Mouse (Mus musculus): ENCODE measurements at regions not wholly inside any gene's neighbourhood (a gene's known extent, or its start where the extent isn't known, plus 50 kb on each side); places are given as distances from the start of the nearest gene placed in this dataset.
A peak's percentile ranks its signal among the peaks of the same experiment; 100 is the strongest.

DNA sequence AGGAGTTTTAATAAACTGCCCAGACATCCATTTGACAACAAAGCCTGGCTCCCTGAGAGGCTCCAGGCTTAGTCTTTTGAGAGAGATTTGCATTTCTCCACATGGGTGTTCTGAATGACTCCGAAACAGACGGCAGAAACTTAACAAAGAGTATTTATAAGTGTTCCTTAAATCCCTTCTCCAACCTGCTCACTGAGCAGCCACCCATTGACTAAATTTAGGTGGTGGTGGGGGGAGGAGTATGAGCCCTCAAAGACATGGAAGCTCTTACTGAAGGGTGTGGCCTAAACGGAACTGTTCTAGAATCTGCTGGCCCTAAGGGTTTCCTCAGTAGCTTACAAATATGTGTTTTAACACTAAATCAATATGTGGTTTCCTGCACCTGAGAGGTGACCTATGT is 158.5 kb downstream of the Dyrk2 start:
- no peak for DNase-seq

DNA sequence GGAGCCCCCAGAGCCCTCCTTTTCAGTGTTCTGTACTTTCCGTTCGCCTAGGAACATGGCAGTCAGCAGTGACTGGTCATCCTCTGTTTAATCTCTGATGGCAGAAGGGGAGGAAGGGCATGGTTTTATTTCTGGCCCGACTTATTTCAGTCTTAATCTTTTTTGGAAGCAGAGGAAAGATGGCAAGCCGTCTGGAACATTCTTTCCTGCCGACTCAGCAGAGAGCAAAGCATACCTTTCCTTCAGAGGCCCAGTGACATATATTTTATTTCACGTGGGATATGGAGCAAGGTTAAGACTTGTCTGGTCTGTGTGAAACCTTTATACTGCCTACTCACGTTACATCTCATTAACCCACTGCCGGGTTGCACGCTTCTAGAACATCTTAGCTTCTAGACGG is 158.1 kb downstream of the Dyrk2 start:
- no peak for DNase-seq

DNA sequence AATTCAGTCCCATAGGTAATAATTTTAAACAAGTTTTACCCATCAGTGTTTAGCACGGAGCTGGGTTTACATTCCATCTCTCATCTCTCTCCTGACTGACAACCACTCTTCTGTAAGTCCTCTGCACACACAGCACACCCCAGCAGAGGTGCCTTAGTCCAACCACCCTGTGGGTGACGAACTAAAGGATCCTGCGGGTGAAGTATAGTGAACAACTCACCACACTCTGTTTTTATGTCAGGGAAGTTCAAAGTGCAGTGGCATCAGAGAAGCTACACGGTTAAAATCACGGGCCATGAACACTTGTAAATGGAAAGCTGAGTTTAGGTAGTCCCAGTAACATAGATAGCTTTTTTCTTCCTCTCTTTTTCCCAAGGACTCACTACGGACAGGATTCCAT is 157.1 kb downstream of the Dyrk2 start:
- no peak for DNase-seq

DNA sequence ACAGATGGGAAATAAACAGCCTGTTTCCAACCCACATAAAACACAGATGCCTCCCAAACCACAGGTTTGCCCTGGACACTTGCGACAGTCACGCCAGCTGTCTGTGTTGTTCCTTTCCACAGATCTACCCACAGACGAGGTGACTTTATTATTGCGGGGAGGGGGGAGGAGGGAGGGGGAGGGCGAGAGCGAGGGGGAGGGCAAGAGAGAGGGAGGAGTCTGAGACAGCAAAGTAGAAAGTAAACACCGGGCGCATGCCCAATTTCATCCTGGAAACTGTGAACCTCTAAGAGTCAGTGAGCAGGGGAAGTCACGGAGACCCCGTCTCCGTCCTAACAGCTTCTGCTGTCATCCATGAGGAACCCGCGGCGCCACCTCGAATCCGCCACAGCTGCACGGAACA is 155.8 kb downstream of the Dyrk2 start:
- no peak for DNase-seq

GRCm38 (mm10) chr10:118714595-118714994 is 155.4 kb downstream of the Dyrk2 start:
- no peak for DNase-seq

- DNase-seq = no peak
Observed at GRCm38 (mm10) chr10:118720630-118721029, 149.4 kb downstream of the Dyrk2 start.

GRCm38 (mm10) chr10:118722132-118722551 is 147.9 kb downstream of the Dyrk2 start:
- peak; percentile 39 for DNase-seq

DNA sequence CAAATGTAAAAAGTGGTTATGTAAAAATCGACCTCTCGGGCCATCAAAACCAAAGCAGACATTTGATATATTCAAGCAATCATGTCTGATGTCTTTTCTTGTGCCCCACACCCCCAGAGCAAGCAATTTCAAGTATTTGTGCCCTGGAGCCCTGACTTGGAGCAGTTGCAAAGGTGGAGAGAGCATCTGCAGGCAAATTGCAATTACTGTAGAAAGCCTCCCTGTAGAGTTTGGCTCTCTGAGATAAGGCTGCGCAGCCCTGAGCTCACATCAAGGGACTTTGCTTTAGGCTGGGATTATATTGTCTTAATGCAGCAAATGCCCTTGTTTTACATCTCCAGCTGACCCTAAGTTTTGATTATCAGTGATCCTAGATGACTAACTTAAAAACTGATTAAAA is 147.3 kb downstream of the Dyrk2 start:
- DNase-seq = no peak

- DNase-seq = no peak
Observed at GRCm38 (mm10) chr10:118736093-118736492, 133.9 kb downstream of the Dyrk2 start.

DNA sequence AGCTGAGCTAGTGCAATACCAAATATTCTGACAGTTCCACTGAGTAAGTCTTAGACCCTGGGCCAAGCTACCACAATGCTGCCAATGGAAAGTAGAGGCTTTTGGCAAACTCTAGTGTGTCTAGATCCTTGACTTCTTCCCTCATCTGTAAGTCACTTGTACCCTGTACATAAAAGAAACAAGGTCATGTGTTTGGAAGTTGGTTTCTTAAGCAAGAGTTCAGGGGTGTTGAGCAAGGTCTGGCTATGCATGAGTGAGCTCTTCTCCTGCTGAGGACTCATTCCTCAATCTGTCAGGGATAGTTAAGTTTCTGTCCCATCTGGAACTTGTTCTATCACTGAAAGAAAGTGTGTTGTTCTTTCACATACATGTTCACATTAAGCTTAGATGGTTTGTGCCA is 132.9 kb downstream of the Dyrk2 start:
- DNase-seq = no peak

- DNase-seq = no peak
Observed at GRCm38 (mm10) chr10:118739849-118740481, 130.0 kb downstream of the Dyrk2 start.

DNA sequence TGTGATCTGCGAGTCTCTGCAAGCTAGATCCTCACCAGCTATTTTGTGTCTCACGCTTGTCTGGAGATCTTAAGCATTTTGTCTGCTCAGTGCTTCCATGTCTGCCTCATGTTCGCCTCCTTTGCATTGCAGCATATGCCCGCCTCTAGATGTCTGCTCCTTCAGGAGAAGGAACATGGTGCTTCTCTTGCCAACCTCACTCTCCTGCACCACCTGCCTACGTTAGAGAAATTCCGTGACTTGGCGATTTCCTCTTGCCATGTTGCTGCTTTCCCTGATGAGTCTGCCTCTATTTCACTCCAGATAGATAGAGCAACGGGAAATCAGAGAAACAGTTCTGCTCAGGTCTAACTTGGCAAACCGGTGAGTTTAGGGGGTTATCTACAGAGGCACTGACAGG is 126.2 kb downstream of the Dyrk2 start:
- no peak for DNase-seq

GRCm38 (mm10) chr10:118746719-118747395 is 123.2 kb downstream of the Dyrk2 start:
- peak; percentile 16 for DNase-seq

DNA sequence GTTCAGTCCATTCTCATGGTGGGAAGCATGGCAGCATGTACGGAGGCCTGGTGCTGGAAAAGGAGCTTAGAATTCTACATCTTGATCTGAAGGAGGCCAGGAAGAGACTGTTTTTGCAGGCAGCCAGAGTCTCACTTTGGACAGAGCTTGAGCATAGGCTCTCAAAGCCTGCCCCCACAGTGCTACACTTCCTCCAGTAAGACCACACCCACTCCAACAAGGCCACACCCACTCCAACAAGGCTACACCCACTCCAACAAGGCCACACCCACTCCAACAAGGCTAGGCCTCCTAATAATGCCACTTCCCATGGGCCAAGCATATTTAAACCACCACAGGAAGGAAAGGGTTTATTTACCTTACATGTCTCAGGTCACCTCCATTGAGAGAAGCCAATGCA is 121.0 kb downstream of the Dyrk2 start:
- no peak for DNase-seq

DNA sequence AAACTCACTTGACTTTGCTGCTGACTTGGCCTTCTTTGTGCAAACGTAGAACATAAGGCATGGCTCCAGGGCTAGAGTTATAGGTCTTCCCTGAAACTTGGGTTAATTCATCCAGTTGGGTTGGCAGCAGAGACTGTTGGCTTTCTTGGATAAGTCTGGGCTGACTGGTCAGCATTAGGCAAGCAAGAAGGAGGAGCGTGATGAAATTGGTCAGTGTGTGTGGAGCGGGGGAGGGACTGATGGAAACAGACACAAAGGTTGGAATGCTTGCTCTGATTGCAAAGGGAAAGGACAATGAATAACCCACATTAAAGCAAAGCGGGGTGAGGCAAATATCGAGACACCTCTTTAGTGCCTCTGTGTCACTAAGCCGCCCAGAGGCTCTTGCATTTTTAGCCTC is 120.3 kb downstream of the Dyrk2 start:
- DNase-seq = peak; percentile 18

GRCm38 (mm10) chr10:118751110-118751509 is 118.9 kb downstream of the Dyrk2 start:
- no peak for DNase-seq

- no peak for DNase-seq
Observed at GRCm38 (mm10) chr10:118753061-118753775, 116.8 kb downstream of the Dyrk2 start.

GRCm38 (mm10) chr10:118754791-118755190 is 115.2 kb downstream of the Dyrk2 start:
- no peak for DNase-seq

- DNase-seq = peak; percentile 67
Observed at GRCm38 (mm10) chr10:118758825-118759471, 111.1 kb downstream of the Dyrk2 start.

- no peak for DNase-seq
Observed at GRCm38 (mm10) chr10:118760441-118760840, 109.6 kb downstream of the Dyrk2 start.

DNA sequence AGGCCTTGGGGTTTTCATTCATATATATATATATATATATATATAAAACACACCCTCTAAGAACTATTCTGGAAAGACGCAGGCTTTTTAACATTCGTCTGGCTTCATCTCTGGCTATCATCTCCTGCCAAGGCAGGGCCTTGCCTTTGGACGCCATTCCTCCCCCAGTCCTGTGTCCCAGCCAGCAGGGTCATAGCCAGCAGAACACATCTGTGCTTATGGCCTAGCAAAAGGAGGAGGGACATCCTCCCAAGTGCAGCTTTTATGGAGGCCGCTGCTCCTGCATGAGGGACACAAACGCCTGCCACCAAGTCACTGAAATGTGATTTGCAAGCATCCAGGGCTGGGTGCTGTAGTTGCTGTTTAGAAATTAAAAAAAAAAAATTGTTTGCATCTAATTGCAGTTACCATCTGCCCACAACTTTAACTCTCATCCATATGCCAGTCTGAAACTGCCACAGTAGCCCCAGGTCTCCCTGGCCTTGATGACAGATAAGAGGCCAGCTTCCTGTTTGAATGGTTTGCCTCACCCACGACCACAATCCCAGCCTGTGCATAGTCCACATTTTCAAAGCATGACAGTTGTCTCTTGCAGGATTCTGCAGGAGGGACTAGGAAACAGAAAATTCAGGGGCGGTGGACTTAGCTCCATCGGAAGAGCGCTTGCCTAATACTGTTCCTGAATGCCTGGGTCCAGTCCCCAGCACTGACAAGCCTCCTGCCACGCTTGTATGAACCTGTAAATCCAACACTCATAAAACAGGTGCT is 108.7 kb downstream of the Dyrk2 start:
- DNase-seq = peak; percentile 56

DNA sequence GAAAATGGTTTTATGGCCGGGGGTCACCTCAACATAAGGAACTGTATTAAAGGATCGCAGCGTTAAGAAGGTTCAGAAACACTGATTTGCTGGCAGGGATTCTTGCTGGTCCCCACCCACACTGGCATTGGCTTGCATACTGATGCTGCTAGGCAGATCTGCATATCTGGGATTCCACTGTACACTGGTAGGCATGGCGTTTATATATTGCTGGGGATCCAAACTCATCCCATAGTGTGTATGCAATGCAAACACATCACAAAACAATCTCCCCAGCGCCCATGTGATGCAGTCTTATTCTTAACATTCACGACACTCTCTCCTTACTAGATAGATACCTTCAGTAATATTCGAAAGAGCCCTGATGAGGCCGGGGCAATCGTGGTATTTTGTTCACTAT is 105.0 kb downstream of the Dyrk2 start:
- DNase-seq = no peak
